Mouse (Mus musculus) limb, embryonic 14.5 days (tissue): ENCODE data around the gene Naif1. TPM values are rescaled to one million over a fixed set of nuclear protein-coding genes. Genes with fewer than 3 reads are reported as not detected.

ENCODE experiments used
- ATAC-seq: fragments of 200-750 bp; cut with Nextera tagmentation; 2 replicates; pipeline ENCODE4 v1.8.0; 2017; ENCODE audit warnings: low read depth, moderate number of reproducible peaks, moderate TSS enrichment; ENCODE audit not compliant: low FRiP score
- DNase-seq: peaks from one replicate; pipeline ENCODE4 v3.0.0-alpha.2; 2015; ENCODE audit warnings: low spot score
- H3K27ac ChIP-seq: fragments of 300-500 bp; sonication (generic); replicated peaks from 2 replicates; pipeline ENCODE4 v1.5.1; 2014; ENCODE audit warnings: low read depth, mild to moderate bottlenecking, low read length, moderate library complexity, mixed read lengths
- H3K27me3 ChIP-seq: fragments of 300-500 bp; sonication (generic); 2 replicates; pipeline ENCODE4 v1.6.1; 2014; ENCODE audit warnings: low read length, mixed read lengths; ENCODE audit not compliant: control insufficient read depth, insufficient read depth
- H3K36me3 ChIP-seq: fragments of 300-500 bp; sonication (generic); 2 replicates; pipeline ENCODE4 v1.6.1; 2014; ENCODE audit warnings: mild to moderate bottlenecking, low read length, moderate library complexity, mixed read lengths; ENCODE audit not compliant: control insufficient read depth, insufficient read depth
- H3K4me1 ChIP-seq: fragments of 300-500 bp; sonication (generic); 2 replicates; pipeline ENCODE4 v1.6.1; 2014; ENCODE audit warnings: antibody characterized with exemption, low read length, mixed read lengths; ENCODE audit not compliant: control insufficient read depth, insufficient read depth
- H3K4me2 ChIP-seq: fragments of 300-500 bp; sonication (generic); replicated peaks from 2 replicates; pipeline ENCODE4 v1.6.1; 2014; ENCODE audit warnings: low read depth, mild to moderate bottlenecking, low read length, moderate library complexity; ENCODE audit not compliant: severe bottlenecking
- H3K4me3 ChIP-seq: fragments of 300-500 bp; sonication (generic); replicated peaks from 2 replicates; pipeline ENCODE4 v1.5.1; 2014; ENCODE audit warnings: low read length
- H3K9ac ChIP-seq: fragments of 300-500 bp; sonication (generic); 2 replicates; pipeline ENCODE4 v1.6.1; 2014; ENCODE audit warnings: mild to moderate bottlenecking, low read depth, low read length, moderate library complexity; ENCODE audit not compliant: severe bottlenecking
- H3K9me3 ChIP-seq: fragments of 300-500 bp; sonication (generic); 2 replicates; pipeline ENCODE4 v1.6.1; 2016; ENCODE audit warnings: low read length; ENCODE audit not compliant: control insufficient read depth
- POLR2A ChIP-seq: fragments of 200-500 bp; IDR thresholded peaks from 2 replicates; pipeline ENCODE4 v1.8.0; 2012; ENCODE audit warnings: inconsistent platforms, mild to moderate bottlenecking, moderate library complexity, borderline replicate concordance; ENCODE audit not compliant: insufficient read depth, insufficient read length; ENCODE audit errors: extremely low read depth
- WGBS: fragments of 180-500 bp; shearing (Covaris S2); extraction: QIAGEN DNeasy Blood & Tissue Kit; methylation state at CpG from one replicate; pipeline ENCODE4 v1.1.7; 2014; 5-methylcytosine and 5-hydroxymethylcytosine counted together
- polyA plus RNA-seq, 2 experiments: library from polyadenylated mRNA; depleted of rRNA in 1 of 2; stranded (reverse) in 1 of 2; unstranded in 1 of 2; fragments of >200 nt; fragmentation: Nextera tagmentation in 1 of 2; extraction: Ambion mirVana in 1 of 2; gene quantifications; 2 replicates each; pipeline versions ENCODE4 v1.2.1 to v1.2.3; 2012 to 2014

The Naif1 gene
- polyA plus RNA-seq, 2 experiments: 4.2 to 4.5 TPM

GRCm38 (mm10) chr2:32417486-32417885, 32.8 kb upstream of the Naif1 start:
- Histone ChIP-seq H3K27ac (no peak overlapping the region), H3K4me1 (peaks cover under 1% of the 10 kb centered on the region; the same call in 1 of the 2 replicates), H3K4me2 (no peak overlapping the region), H3K9me3 (no peaks in the 10 kb centered on the region), H3K27me3 (no peaks in the 10 kb centered on the region), H3K4me3 (no peak overlapping the region), H3K9ac (no peak overlapping the region), H3K36me3 (peaks cover 74% of the 10 kb centered on the region)
- DNase-seq (no peak), ATAC-seq (no peak)
- WGBS: 93% methylated on average over 8 of the region's 8 CpGs
- no peak for TF ChIP-seq POLR2A

DNA sequence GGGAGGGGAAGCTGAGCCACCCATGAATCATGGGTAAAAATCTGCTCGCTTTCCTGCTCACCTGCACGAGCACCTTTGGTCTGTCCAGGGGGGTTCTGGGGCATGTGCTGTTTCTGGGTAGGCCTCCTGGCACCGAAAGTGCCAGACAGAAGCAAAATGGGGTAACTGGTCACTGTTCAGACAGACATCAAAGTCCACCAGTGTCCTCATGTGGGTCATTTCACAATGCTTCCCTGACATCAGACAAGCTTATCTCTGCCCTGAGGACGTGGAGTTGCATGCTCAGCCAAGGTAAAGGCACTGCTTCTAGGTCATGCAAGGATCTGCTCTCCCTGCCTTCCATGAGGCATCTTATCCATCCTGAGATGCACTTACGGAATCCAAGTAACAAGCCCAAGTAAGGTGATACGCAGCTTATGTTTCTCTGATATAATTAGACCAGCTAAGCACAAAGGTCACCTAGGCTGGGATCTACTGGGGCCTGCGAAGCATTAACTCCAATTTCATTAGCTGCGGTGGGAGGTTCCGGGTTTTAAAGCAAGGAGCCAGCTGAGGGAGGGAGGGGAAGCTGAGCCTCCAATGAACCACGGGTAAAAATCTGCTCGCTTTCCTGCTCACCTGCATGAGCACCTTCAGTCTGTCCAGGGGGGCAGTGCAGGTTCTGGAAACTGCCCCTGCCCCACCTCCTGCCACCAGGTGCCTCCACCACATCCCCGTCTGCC, 31.7 kb upstream of the Naif1 start:
- ATAC-seq (no peak), DNase-seq (no peak)
- H3K4me3 ChIP-seq: no peak overlapping the region
- no peak overlapping the region for H3K9ac ChIP-seq
- H3K27ac ChIP-seq: no peak overlapping the region
- peaks cover 74% of the 10 kb centered on the region for H3K36me3 ChIP-seq
- WGBS: 73% methylated on average over 12 of the region's 12 CpGs
- H3K9me3 ChIP-seq: no peaks in the 10 kb centered on the region
- peaks cover 11% of the 10 kb centered on the region for H3K4me1 ChIP-seq
- no peak for TF ChIP-seq POLR2A
- no peak overlapping the region for H3K4me2 ChIP-seq
- H3K27me3 ChIP-seq: no peaks in the 10 kb centered on the region

- ATAC-seq: no peak
- DNase-seq: no peak
- H3K9ac ChIP-seq: no peak overlapping the region
- H3K27ac ChIP-seq: no peak overlapping the region
- TF ChIP-seq POLR2A: no peak
- no peak overlapping the region for H3K4me2 ChIP-seq
- H3K36me3 ChIP-seq: peaks cover 72% of the 10 kb centered on the region
- no peaks in the 10 kb centered on the region for H3K27me3 ChIP-seq
- peaks cover 18% of the 10 kb centered on the region for H3K4me1 ChIP-seq
- WGBS: 86% methylated on average over 3 of the region's 3 CpGs
- H3K9me3 ChIP-seq: no peaks in the 10 kb centered on the region
- no peak overlapping the region for H3K4me3 ChIP-seq
Observed at GRCm38 (mm10) chr2:32419359-32419758, 30.9 kb upstream of the Naif1 start.

DNA sequence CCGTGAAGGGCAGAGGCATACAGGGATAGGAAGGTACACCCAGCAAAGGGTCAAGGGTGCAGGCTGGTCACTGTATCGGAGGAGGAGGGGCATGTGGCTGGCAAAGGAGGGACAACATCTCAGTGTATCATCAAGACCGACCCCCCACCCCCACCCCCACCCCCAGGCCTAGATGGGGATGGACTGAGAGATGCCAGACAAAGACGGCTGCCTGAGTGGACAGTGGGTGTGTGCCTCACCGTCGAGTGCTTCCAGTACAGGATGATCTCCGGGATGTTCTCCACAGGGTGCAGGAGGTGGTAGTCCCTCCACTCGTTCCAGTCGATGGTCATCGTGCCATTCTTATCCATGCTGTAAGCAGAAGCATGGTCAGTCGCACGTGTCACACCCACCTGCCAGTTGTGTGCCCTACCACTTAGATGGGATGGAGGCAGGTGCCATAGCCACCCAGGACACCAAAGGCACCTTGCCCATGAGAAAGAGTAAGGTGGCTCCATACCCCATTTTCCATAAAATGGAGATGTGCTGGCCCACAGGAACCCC, 30.1 kb upstream of the Naif1 start:
- peaks cover 64% of the 10 kb centered on the region for H3K36me3 ChIP-seq
- 85% methylated on average over 12 of the region's 12 CpGs for WGBS
- H3K27me3 ChIP-seq: no peaks in the 10 kb centered on the region
- DNase-seq (no peak), ATAC-seq (no peak)
- H3K9ac ChIP-seq: no peak overlapping the region
- no peak overlapping the region for H3K4me2 ChIP-seq
- no peak overlapping the region for H3K4me3 ChIP-seq
- no peak for TF ChIP-seq POLR2A
- H3K4me1 ChIP-seq: peaks cover 22% of the 10 kb centered on the region
- no peaks in the 10 kb centered on the region for H3K9me3 ChIP-seq
- no peak overlapping the region for H3K27ac ChIP-seq

DNA sequence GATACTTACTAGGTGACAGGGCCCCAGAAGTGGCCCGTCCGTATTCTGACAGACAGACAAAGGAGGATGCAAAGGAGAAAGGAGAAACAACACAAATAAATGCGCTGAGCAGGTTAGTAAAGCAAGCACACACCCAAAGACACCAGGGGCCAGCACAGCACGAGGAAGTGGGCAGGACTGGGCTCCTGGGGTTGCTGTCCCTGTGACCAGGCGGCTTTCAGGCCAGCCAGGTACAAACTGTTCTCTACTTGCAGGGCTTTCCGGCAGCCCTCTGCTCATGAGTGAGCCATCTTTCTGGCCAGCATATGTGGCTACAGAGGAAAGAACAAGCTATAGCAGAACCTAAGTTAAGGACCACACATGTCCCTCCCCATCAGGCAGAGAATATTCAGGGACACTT, 29.6 kb upstream of the Naif1 start:
- TF ChIP-seq POLR2A: no peak
- 93% methylated on average over 6 of the region's 6 CpGs for WGBS
- no peak overlapping the region for H3K27ac ChIP-seq
- ATAC-seq (no peak), DNase-seq (no peak)
- H3K4me3 ChIP-seq: no peak overlapping the region
- H3K27me3 ChIP-seq: no peaks in the 10 kb centered on the region
- H3K36me3 ChIP-seq: peaks cover 59% of the 10 kb centered on the region
- no peak overlapping the region for H3K9ac ChIP-seq
- peaks cover 22% of the 10 kb centered on the region for H3K4me1 ChIP-seq
- no peak overlapping the region for H3K4me2 ChIP-seq
- H3K9me3 ChIP-seq: no peaks in the 10 kb centered on the region
